Mouse (Mus musculus) A20 (cell line): ENCODE data around the gene Nsun4.

Source experiments
- DNase-seq: peaks from one replicate; pipeline ENCODE4 v3.0.0-alpha.2; 2011; ENCODE audit warnings: low read depth, low spot score

Nsun4 gene

GRCm38 (mm10) chr4:115987436-115987835 lies 66.2 kb downstream of the Nsun4 start:
- no peak for DNase-seq

- peak; percentile 92 for DNase-seq
These were observed 68.7 kb downstream of the Nsun4 start for GRCm38 (mm10) chr4:115984967-115985366.

GRCm38 (mm10) chr4:115984111-115984510 lies 69.6 kb downstream of the Nsun4 start:
- peak; percentile 88 for DNase-seq
